Mouse (Mus musculus): ENCODE measurements around the gene Adamtsl5.
"Not testable (repeated sequence)": the region's sequence is repeated elsewhere in the genome, so short reads cannot be mapped to it uniquely, and the experiment has no call there.

The Adamtsl5 gene

DNA sequence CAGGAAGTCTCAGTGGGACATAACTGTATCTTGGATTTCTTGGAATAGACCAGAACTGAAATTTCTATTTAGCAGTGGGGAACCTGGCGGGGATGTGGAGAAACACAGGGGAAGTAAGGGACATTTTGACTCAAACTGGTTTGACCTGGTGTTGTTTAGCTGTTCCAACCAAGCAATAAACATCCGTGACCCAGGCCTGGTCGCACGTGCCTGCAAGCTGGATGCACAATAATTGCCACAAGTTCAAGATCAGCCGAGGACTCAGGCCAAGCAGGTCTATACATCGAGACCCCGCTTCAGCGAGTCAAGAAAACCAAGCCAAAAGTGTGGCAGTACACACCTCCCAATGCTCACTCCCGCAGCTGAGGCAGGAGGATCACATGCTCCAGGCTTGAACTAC, 23.8 kb upstream of the Adamtsl5 start:
- DNase-seq (ENCODE audit: low read depth, low spot score), result no peak

DNA sequence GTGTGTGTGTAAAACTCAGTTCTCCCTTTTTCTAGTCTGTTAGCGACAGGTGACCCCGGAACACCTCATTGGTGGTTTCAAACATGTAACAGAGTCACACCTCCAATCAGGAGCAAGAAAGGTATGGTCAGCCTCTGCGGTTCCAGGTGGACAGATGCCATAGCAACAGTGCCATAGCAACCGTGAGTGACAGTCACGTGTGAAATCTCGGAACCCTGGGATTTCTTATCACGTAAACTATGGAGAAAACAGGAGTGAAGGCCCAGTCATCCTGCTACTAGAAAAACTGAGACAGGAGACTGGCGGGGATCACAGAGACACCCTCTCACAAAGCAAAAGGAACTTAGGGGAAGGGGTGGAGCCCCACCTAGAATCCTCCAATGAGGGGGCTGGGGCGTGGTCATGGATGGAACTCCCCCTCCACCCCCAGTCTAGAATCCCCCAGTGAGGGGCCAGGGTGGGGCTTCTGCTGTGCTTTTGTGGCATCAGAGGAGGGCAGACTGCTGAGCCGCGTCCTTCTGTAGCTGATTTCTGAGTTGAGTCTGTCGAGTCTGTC, 23.3 kb upstream of the Adamtsl5 start:
- DNase-seq (ENCODE audit: low read depth, low spot score), result peak; percentile 67

DNA sequence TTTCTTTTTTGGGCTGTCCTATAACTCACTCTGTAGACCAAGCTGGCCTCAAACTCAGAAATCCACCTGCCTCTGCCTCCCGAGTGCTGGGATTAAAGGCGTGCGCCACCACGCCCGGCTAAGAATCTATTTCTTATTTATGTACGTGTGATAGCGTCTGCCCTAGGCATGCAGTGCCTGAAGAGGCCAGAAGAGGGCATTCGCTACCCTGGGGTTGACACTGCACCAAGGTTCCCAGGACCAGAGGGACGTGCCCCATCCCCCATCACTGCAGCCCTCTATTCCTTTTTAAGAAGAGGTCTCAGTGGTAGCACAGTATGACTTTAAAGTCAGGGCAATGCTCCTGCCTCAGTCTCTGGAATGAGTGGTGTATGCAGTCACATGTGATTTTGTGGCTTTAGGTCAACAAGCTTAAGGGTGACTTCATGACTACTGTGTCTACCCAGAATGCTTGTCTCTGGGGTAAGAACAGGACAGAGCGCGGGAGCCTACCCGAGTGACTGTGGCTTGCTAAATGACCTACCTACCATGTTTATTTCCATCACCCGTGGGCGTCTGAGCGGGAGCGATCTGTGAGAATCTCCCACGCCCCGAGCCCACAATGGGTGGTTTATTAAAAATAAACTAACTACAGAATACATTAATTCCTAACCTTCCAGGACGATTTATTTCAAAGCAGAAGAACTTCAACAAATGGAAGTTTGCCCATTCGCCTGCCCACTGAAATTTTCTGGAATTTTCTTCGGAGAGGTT, 22.0 kb upstream of the Adamtsl5 start:
- DNase-seq (ENCODE audit: low read depth, low spot score), result no peak

DNA sequence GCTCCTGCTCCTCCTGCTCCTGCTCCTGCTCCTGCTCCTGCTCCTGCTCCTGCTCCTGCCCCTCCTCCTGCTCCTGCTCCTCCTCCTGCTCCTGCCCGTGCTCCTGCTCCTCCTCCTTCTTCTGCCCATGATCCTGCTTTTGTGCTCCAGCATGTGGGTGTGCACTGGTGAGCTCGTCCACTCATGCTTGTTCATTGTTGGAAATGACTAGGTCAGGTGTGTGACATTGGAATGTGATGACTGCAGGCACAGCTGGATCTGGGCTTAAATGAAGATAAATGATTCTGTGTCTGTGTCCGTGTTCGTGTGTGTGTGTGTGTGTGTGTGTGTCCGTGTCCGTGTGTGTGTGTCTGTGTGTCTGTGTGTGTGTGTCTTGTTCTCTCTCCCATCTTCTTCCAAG, 20.2 kb upstream of the Adamtsl5 start:
- DNase-seq (ENCODE audit: low read depth, low spot score), result no peak

DNA sequence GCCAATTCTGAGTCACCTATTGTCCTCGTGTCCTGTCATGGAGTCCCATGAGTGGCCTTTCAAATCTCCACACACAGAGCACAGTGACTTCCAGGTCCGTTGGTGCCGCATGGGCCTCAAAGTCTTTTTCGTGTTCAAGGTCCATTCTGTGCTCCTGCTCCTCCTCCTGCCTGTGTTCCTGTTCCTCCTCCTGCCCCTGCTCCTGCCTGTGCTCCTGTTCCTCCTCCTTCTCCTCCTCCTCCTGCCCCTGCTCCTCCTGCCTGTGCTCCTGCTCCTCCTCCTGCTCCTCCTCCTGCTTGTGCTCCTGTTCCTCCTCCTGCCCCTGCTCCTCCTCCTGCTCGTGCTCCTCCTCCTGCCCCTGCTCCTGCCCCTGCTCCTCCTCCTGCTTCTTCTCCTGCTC, 19.7 kb upstream of the Adamtsl5 start:
- DNase-seq (ENCODE audit: low read depth, low spot score), result no peak

DNA sequence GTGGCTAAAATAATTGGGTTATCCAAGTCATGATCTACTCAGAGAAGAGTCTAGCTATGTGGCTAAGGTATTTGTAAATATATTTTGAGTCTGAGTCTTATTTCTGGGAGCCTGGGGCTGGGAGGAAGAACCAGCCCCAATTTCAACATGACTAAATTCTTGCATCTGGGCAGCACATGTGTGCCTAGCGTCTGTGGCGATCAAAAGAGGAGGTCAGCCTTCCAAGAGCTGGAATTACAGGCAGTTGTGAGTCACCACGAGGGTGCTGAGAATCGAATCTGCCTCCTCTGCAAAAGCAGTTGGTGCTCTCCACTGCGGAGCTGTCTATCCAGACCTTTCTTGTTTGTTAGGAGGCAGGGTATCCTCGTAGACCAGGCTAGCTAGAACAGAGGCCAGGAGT, 17.5 kb upstream of the Adamtsl5 start:
- no peak for DNase-seq (ENCODE audit: low read depth, low spot score)

DNA sequence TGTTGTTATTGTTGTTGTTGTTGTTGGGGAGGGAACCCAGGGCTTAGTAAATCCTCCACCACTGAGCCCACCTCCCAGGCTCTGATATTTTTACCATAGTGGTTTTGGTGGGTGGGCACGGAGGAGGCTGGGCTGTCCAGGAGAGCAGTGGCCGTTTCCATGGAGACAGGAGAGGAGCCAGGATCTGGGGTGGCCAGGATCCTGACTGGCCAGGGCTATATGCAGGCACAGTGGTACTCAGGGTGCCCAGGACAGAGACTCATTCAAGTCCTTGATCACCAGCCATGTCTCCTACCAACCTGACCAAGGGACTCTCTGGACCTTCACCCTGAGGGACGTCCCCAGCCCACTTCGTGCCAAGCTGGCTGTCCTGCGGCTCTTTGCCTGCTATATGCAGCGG, 15.5 kb upstream of the Adamtsl5 start:
- DNase-seq (ENCODE audit: low read depth, low spot score), result no peak

DNA sequence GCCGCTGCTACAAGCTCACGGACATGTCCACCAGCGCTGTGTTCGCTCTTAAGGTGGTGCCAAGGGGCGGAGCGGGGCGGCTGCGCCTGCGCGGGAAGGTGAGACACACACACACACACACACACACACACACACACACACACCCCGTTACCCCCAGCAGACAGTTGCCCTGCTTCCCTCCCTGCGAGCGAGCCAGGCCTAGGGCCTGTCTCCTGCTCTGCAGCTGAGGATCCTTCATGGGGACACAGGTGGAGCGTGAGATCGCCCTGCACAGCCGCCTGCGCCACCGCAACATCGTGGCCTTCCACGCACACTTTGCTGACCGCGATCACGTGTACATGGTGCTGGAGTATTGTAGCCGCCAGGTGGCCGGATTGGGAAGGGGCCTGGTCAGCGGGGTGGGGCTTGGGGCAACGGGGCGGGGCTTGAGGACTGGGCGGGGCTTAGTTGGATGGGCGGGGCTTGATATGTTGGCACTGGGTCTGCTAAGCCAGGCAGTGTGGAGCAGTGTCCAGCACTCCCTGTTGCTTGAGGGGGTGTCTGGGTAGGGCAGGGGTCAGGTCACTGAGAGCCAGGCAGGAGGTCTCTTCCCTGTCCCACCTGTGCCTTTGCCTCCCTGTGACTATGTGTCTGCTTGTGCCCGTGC, 9.9 kb upstream of the Adamtsl5 start:
- no peak for DNase-seq (ENCODE audit: low read depth, low spot score)

DNA sequence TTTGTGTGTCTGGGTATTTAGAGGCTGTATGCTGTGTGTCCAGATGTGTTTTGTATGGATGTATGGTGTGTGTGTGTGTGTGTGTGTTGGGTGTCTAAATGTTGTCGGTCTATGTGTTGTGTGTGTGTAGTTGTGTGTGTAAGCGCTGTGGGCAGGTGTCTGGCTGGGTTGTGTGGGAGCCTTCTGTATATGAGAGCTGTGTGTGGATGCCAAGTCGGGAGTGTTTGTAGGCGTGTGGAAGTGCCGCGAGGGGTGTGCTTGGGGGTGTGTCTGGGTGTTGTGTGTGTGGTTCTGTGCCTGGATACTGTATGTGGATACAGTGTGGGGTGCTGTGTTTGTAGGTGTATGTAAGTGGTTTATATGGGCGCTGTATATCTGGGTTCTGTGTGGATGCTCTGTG, 9.1 kb upstream of the Adamtsl5 start:
- no peak for DNase-seq (ENCODE audit: low read depth, low spot score)

DNA sequence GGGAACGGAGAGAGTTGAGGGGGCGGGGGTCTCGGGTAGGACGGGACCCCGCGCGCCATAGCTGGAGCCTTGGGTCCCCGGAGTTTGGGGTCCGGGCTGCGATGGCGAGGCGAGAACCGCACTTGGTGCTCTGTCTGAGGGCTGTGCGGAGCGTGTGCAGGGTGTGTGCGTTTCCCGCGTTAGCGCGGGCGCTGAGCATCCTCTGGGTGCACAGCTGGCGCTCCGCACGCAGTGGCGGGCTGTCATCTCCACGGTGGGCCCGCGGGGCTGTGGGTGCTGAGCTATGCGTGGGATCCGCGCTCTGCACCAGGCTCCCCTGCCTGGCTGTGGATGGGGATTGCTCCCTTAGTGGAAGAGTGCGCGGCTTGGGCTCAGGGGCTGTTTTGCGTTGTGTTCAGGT, 8.5 kb upstream of the Adamtsl5 start:
- DNase-seq (ENCODE audit: low read depth, low spot score), result no peak

DNA sequence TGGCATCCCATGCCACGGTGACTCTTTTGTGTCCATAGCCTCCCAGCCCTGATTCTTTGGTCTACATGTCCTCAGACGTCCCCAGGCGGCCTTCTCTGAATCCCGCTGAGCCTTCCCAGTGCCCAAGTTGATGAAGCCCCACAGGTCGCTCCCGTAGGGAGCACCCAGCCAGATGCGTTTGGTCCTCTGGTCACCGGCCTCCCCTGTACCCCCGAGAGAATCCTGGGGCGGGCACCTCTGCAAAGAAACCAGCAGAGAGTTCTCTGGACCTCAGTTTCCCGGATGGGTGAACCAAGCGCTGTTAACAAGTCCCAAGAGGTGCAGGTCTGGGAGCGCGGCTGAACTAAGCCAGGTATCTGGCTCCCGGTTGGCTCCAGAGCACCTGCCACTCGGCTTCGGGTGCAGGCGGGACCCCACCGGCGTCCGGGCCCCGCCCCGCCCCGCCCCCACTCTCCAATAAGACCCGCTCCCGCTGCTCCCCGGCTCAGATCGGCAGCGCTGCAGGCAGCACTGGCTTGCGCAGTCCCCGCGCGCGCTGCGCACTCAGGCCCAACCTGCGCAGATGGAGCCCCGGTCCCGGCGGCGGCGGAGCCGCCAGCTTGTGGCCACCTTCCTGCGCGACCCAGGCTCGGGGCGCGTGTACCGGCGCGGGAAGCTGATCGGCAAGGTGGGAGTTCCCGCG, 7.9 kb upstream of the Adamtsl5 start, which contains the start of gene Plk5:
TSS of gene Plk5 (plus strand) at position 459 of the 682 bp plus-strand sequence.
- DNase-seq (ENCODE audit: low read depth, low spot score), result no peak

DNA sequence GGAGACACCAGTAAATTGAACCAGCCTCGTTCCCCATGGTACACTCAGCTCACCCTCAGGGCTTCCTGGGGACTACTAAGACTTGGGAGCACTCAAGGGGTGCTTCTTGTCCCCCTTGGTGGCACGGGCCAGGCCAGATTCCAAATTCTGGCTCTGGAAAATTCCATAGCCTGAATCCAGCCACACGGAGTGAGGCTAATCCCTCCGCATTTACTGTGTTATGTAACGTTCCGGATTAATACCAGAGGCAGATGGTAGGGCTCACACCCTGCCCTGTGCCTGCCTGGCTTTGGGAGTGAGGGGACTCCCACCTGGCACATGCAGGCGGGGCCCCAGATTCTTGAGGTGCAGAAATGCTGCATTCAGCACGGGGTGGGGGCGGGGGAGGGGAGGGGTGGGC, 7.2 kb upstream of the Adamtsl5 start:
- DNase-seq (ENCODE audit: low read depth, low spot score), result no peak

DNA sequence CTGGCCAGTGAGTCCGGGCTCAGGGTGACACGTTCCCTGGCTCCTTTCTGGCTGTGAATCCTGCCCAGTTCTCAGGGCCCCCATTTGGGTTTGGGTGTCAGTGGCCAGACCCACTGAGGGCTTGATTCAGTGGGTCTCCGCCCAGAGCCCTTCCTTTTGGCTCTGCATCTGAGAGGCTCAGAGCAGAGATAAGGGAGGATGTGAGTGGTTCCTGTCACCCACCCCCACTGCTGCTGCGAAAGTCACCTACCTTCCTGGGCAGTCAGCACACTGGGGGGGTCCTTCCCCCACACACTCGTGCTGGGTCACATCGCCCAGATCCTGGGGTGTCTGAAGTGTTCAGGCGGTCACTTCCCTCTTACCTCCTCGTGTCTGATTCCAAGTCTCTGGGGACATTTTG, 4.5 kb upstream of the Adamtsl5 start:
- DNase-seq (ENCODE audit: low read depth, low spot score), result no peak

DNA sequence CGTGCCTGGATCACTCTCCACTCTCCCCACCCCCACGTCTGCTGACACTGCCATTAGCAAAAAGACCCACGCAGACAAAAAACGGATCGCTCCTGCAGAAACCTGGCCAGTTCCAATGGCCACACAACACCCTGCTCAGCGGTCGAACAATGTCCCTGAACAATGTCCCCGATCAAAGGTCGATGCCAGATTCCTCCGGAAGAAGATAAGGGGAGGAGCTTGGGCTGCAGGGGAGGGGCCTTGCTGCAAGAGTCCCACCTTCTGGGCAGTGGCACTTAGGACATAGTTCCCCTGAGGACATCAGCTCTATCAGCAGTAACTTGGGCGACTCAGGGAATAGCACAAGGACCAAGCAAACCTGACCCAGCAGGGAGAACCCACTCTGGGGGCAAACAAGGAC, 3.7 kb upstream of the Adamtsl5 start:
- no peak for DNase-seq (ENCODE audit: low read depth, low spot score)

DNA sequence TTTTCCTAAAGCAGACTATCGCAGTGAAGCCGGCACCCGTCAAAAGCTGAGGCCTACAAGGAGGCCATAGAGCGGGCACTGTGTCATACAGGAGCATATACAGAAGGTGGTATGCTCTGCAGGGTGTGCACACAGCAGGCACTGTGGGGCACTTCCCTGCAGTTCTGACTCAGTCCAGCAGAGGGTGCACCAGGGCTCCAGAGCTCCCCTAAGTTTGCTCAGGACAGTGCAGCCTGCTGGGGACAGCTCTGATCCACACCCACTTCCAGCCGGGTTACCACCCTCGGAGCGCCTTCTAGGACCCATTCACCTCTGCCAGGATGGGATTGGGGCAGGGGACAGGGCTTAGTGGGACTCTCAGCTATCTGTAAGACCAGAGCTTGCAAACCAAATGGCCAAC, 2.1 kb upstream of the Adamtsl5 start:
- DNase-seq (ENCODE audit: low read depth, low spot score), result no peak

DNA sequence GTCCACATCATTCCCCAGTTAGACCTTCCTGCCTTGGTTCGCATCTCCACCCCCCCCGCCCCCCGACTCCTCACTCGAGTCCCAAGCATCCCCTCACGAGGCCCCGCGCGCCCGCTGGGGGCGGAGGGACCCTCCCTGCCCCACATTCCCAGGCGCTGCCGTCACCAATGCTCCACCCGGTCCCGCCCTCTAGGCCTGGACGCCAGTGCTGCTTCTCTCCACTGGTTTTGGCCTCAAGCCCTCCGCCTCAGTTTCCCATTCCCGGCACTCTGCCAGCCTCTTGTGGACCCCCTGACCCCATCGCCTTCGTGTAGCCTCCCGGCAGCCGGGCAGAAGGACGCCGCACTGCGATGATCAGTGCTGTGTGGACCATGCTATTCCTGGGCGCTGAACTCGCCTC, 769 bp upstream of the Adamtsl5 start:
- DNase-seq (ENCODE audit: low read depth, low spot score), result no peak

DNA sequence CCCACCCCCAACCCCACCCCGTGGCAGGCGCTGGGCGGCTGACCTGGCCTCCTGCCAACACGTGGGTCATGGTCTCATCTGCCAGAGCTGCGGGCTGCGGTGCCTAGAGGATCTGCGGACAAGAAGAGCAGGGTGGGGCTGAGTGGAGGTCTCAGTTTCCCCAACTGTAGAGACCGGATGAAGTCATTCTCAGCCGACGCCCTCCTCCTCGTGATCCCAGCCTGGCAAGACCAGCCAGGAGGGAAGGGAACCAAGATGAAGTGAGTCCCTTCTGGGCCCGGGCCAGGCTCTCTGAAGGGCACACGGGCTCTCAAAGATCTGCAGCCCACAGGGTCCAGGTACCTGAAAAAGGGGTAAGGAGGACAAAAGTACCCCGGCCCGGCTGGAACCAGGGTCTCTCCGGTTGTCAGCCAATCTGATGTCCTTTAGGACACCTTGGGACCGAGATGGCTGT, 671 bp downstream of the Adamtsl5 start:
- no peak for DNase-seq (ENCODE audit: low read depth, low spot score)

DNA sequence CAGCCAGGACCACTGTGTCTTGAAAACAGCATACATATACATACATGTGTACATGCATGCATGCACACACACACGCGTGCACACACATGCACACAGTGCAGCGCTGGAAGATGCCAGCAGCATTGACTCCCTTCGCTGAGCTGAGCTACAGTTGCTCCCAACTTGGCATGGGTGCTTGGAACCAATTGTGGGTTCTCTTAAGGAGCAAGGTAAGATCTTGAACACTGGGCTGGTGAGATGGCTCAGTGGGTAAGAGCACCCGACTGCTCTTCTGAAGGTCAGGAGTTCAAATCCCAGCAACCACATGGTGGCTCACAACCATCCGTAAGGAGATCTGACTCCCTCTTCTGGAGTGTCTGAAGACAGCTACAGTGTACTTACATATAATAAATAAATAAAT, 2.3 kb downstream of the Adamtsl5 start:
- not testable (repeated sequence) for DNase-seq (ENCODE audit: low read depth, low spot score)

DNA sequence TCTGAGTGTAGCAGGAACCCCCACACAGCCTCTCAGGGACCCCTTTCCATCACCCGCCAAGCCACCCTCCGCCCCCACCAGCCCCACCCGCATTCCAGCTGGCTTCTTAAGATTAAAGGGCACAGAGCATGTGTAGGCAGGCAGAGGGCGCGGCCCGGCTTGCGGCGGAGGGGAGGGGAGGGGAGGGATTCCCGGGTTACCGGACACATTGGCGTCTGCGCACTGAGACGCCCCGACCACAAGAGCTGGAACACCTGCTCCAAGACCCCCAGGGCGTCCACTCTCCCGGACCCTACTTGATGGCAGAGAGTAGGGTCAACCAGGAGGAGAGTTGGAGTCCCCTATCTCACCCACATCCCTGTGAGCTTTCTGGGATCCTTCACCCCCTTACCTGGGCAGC, 3.1 kb downstream of the Adamtsl5 start:
- DNase-seq (ENCODE audit: low read depth, low spot score), result no peak

DNA sequence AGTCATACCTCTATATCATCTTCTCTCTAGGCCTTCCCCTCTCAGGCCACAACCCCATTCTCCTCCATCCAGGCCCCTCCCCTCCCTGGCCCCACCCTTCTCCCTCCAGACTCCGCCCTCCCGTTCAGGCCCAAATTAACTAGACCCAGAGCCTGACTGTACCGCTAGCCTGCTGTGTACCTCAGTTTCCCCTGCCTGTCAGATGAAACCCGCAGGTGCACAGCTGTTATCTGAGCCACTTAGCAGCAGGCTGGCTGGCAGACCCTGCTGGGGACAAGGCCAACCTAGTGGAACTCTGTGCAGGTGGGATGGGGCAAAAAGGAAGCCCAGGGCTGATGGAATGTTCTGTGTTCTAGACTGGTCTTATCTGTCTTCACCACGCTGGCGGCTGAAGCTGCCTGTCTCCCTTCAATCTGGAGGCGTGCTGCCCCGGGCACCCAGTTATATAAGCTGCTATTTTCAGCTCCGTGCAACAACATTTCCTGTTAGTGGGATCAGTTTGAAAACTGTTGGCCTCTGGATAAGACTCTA, 4.0 kb downstream of the Adamtsl5 start:
- no peak for DNase-seq (ENCODE audit: low read depth, low spot score)

DNA sequence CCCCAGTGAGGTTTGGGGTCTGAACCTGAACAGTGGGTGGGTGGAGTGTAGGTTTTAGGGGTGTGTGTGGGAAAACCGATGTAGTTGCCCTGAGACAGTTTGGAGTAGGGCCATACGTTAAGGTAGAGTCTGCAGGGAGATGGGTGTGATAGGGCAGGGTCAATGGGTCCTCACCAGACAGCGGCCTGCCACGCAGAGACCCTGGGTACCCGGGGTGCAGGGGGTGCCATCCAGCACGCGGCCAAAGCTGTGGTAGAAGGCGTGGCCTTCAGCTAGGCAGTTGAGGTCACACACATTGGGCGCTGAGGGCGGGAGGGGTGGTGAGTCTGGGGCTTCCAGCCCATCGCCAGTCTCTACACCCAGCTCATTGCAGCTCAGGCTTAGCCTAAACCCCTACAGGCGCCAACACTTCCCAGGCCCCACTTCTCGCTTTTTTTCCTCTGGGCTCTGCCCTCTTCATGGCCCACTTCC, 4.8 kb downstream of the Adamtsl5 start:
- no peak for DNase-seq (ENCODE audit: low read depth, low spot score)
